Mouse (Mus musculus) c-Kit-positive CD71-positive TER-119-negative erythroid progenitor cells, embryonic 14.5 days (primary cell): ENCODE data around the gene Cpb1.
A peak's percentile ranks its signal among the peaks of the same experiment; 100 is the strongest.

Experiments
- DNase-seq: peaks from one replicate; pipeline ENCODE4 v3.0.0-alpha.2; 2013; ENCODE audit warnings: low read depth

The Cpb1 gene

DNA sequence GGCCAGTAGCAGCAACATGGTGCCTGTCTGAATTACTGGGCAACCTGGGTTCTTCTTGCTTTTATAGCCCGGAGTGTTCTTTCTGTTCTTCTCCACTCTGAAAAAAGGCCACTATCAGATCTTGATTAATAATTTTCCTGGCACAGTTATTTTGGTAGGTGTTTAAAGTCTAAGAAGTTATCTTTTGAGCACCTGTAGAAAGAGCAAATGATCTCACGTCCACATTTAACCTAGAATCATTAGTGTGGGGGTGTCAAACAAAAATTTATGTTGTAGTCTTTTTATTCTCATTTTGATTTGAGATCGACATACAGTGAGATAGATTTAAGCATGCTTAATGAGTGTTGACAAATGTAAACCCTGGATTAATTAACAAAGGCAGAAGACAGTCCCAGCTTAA, at the start of gene Cpb1:
Gene Cpb1 (minus strand): TSS at position 101 of the 400 bp plus-strand sequence.
- DNase-seq = no peak

DNA sequence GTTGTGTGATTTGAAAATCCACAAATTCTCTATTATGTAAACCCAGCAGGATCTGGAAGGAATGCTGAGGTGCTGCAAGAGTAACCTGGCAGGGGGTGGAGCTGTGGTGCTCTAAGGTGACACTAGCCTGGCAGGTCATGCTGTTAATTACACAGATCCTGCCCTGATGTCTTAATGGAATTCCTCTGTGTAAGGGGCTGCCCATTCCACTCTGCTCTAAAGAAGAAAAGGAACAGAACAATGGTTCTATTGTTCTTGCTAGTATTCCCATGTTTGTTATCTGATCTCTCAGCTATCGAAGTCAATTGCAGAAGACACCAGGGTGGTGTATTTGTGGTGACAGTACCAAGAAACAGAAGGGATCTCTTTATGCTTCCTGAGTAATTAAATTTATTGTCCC, 41.7 kb upstream of the Cpb1 start:
- DNase-seq = no peak

DNA sequence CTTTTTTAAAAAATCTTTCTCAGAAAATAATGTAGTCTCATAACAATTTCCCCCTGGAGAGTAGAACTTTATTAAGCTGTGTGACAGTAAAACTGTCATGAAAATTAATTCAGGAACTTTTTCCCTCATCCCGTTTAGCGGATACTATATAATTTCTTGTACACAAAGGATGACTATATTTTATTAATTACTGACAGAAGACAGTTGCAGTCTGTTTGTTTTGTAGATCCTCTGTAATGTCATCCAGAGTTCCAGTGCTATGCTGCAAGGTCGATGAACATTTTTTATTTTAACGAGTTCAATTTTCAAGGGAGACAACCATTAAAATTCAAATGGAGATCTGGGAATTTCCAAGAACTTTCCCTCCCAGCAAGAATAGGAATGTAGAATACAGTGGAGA, 33.6 kb upstream of the Cpb1 start:
- DNase-seq = no peak

DNA sequence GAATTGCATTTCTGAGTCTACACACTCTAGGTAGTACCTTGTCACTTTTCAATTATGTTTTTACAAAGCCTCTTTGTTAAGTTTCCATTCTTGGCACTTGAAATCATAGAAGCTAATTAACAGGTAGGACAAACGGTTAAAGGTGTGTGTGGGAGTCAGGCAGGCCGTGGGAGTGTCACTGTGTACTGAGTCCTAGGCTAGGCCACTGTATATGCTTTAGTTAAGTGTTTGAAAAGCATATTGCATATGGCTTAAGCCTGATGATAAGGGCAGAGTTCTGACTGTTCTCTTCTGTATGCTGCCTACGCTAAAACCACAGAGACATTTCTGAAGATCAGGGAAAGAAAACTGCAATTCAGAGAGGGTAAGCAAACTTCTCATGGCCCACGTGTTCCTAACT, 31.7 kb upstream of the Cpb1 start:
- no peak for DNase-seq

DNA sequence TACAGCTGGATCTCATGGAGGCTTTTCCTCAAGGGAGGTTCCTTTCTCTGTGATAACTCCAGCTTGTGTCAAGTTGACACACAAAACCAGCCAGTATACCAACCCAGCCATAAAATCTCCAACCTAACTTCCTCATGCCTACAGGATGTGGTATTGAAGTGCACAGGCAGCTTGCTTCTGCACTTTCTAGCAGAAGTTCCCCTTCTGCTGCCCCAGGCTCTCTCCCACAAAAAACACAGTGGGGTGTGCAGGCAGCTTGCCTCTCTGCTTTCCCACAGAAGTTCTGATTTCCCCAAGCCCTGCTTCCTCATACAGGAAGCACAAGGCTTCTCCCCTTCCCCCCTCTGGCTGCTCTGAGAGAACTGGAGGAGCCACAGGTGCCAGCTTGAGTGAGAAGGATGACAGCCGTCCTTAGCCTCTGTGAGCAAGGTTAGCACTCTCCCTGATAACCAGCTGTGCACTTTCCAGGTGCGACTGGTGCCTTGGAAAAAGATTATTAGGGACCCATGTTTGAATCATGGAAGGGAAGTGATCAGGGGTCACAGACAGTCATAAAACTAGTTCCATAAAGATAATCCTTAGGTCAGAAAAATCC, 29.3 kb upstream of the Cpb1 start:
- no peak for DNase-seq

DNA sequence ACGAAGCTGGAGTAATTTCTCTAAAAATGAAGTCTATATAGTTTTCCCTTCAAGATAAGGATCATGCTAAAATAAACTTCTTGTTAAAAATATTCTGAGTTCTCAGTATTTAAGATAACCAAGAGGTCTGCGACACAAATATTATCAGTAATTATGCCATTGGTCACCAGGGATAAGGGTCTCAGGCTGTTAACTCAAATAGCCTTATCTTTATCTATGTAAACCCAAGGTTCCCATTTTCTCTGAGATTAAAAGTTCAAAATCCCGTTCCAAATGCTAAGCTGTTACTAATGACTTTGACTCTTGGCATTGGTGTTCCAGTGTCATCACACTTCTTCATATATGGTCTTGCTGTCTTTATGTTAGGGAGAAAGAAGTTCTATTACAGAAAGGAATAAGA, 20.0 kb upstream of the Cpb1 start:
- no peak for DNase-seq

DNA sequence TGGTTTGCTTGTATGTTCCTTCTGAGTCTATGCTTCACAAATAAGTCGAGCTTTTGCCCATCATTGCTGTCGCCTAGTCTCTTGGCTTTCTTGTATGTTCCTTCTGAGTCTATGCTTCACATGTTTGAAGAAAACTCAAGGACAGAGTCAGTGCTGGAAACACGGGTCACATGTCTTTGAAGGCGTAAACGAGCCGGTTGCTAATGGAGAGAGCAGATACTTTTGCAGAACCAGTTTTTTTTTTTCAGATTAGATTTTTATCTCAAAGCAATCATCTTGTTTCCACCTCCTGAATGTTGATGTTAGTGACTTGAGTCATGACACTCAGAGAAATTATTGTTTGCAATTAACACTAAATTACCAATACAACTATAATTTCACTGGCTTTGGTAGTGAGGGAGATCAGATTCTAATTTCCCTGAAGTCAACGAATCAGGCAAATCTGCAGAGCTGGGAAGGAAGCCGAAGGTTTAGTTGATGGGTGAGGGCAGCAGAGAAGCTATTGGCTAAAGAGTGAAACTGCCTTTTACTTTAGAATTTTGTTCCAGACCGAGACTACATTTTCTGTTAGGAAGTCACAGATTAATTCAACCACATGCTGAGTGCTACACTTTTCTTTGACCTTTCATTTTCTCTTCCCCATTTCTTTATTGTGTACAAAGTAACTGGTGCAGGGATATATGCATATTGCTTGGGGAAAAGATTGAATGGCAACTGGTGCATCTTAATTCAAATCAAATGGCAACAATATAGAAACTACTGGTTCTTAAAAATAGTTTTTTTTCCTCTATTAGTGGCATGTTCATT, 19.2 kb upstream of the Cpb1 start:
- DNase-seq = no peak

DNA sequence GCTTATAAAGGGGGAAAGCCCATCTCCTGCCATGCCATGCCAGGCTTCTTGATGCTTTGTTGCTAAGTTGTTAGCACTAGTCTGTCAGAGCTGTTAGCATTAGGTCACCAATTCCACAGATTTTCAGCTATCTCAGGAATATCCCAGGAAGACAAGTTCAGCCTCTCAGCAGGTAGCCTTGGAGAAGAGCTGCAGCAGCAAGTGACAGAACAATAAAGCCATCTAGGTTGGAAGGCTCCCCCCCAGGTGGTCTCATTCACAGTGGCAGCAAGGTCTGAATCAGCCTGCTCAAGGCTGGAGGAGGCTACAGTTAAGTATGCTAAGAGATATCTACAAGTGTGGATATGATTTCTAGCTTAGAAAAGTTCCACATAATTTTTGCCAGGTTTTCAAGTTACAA, 15.8 kb upstream of the Cpb1 start:
- no peak for DNase-seq

DNA sequence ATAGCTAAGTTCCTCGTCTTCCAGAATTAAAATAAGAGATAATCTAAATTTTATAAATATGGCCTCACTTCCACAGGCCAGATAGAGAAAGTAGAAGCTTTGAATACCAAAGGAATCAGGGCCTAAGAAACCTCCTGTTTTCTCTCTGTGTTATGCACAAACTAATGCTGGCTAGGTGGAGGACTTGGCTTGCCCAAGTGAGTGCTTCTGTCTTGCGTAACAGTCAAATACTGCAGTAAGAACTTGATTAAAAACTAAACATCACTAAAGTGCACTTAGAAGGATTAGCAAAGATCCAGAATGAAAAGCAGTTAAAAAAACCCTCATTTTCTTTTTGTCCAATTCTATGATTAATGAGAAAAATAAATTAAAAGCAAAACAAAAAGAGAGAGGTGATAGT, 13.2 kb upstream of the Cpb1 start:
- DNase-seq = no peak

DNA sequence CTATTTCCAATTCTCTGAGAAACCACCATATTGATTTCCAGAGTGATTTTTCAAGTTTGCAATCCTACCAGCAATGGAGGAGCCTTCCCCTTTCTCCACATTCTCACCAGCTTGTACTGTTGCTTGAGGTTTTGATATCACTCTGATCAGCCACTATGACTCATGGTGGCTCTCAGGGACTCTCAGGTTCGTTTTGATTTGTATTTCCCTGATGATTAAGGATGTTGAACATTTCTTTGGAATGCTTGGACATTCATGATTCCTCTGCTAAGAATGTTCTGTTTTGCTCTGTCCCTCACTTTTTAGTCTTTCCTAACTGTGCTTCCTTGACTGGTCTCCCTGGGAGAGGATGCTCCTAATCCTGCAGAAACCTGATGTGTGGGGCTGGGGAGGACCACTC, 6.3 kb upstream of the Cpb1 start:
- DNase-seq = no peak

DNA sequence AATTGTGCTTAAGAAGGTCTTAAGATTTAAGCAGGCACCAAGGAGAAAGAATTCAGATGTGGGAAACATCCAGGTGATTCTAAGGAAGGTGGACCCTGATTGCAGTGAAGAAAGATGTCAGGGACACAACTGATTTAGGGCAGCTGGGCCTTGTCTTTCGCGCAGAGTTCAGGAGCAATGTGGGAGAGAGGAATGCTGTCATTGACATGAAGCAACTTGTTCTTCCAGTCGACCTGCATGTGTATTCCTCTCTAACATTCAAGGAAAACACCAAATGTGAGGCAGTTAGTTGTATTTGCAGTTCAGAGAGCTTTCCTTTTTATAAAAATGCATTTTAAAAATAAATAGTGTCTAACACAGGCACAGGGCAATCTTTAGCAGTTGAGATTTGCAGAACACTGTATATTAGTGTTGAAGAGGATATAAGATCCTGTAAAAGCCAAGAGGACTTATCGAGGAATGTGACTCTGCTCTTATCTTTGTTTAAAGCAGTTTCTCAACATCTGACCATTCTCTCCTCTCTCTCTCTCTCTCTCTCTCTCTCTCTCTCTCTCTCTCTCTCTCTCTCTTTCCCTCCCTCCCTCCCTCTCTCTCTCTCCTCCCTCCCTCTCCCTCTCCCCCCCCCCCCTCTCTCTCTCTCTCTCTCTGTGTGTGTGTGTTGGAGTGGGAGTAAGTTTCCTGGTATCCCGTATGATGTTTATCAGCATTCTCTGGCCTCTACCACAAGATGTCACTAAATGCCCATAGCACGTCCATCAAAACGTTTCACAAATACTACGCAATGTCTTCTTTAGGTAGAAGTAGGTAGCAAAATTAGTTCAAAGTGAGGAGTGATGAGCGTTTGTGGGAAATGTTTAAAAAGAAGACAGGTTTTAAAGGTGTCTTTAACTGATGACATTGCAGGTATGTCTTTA, 20.7 kb downstream of the Cpb1 start:
- no peak for DNase-seq

DNA sequence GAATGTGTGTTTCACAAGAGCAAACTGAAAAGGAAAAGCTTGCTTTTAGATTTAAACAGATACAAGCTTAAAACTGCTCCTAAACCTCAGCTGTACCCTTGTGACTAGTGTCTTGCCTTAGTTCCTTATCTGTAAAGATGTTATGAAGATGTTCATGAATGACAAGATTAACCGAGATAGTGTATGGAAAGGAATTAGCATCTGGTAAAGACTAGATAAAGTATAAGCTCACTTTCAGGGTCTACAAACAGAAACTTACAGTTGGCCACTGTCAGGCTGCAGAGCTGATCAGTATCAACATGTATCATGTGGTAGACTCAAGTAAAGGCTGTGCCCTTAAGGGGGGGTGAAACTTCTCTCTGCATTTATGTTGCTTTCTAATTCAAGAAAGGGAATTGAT, 31.6 kb downstream of the Cpb1 start:
- no peak for DNase-seq

DNA sequence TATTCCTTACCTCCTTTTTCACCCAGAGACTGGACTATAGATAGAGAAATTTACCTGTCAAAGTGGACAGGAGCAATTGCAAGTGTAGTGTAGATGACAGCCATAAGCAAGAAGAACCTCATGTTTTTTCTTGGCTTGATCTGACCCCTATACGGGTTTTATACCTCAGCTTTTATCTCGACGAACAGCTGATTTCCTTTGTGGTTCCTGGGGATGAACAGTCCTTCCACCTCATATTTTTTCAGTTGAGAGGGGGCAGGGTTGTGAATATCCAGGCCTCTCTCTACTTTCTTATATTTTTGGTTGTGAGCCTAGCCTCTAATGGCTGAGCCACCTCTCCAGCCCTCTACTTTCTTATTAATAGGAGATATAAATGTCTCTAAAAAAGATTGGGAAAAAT, 33.5 kb downstream of the Cpb1 start, which contains the start of gene Cpa3:
Gene Cpa3 (minus strand): TSS at position 132 of the 400 bp plus-strand sequence.
- DNase-seq = no peak

DNA sequence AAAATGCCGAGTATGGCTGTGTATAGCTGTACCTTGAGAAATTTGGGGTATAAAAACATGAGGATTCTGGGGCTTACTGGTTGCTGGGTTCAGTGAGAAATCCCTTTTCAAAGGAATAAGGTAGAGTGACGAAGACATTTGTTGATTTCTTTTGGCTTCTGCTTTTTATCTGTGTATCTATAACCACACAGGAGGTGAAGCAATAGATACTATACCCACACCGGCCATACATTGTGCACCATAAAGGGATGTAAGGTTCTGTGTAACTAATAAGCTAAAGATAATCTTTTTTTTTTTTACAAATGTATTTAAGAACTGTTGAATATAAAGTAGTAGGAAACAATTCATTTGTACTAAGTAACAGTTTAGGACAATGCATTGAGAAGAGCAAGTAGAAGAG, 35.8 kb downstream of the Cpb1 start:
- DNase-seq = no peak

DNA sequence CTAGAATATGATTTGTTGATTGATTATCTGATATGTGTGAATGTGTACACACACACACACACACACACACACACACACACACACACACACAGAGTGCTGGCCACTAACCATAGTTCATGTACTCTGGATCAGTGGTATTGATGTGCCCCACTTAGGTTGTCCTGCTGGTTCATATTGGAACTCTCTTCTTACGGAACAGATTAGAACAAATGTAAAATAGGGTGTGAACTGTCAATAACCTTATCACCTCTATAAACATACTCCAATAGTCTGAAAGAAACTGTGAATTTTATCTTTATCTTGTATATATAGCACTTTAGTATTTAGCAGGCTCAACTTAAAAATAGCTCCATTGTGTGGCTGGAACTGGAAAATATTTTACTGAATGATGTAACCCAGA, 38.6 kb downstream of the Cpb1 start:
- no peak for DNase-seq

DNA sequence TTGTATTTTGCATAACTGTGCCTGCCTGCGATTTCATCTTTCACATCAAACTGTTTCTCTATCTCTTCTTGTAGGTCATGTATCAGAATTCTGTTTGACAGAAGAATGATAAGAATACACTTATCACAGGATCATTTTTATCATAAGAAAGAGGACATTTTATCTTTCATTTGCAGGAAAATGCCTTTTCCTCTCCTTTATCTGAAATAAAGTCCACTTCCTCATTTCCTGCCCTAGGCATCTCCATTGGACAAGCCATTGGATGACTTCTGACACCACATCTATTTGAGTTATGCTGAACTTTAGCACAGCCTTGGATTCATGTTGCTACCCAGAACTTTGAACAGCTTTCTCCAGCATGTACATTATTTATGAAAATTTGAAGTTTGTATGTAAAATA, 46.5 kb downstream of the Cpb1 start:
- DNase-seq = no peak

DNA sequence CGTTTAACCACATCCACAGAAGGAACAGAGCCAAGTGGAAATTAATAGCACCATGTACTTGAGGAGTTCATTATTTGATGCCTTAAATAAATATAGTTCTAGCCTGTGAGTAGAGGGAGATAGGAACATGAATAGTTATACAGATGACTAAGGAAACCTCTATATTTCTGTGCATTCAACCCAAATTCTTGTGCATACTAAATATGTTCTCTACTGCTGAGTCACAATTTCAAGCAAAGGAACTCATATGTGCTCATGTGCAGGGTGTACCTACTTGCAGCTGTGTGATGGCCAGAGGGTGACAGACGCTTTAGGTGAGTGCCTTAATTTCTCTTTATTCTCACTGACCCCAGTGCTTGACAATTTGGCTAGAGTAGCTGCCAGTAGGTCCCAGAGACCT, 50.1 kb downstream of the Cpb1 start:
- no peak for DNase-seq

DNA sequence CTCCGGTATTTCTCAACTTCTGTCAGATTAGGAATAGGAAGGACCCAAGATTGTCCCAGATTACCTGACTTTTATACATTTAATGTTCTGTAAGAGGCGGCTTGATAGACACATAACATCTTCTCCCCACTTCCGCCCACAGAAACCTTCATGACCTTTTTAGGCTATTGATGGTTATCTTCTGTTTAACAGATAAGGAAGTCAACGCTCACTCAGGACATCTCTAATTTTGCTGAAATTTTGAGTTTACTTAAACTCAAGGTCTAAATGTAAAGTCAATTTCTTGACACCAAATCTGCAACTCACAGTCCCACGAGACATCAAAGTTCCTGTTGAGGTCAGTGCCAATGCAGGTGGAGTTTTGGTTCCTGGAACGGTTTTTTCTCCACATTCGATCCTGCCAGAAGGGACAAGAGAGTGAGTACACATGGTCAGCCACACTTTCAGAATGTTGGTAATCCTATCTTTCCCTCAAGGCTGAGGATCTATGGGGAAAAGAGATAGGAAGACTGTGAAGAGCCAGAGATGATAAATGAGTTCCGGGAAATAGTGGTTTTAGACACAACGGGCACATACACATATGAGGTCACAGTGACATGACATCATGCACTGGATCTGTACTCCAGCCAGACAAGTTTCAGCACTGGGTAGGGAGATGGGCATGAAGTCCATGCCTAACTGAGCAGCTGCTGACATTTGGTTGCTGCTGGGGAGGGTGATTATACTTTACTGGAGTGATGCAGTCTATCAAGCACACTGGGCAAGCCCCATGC, 52.4 kb downstream of the Cpb1 start:
- DNase-seq = no peak

DNA sequence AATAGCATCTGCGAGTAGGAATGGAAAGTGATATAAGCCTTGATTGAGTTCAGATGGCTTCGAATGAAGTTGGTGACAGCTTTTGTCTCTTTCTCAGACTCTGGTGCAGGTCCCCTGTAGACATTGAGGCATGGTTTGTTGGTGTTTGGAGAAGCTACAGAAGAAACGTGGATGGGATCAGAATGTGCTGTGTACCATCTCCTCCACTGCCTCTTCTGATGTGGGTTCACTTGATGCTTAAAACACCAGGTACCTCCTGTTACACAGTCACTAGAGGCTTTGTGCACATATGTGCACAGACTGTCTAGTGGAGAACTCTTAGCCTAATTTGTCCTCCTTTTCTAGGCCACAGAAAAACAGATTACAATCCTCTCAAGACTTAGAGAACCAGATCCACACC, 53.4 kb downstream of the Cpb1 start:
- DNase-seq = no peak

DNA sequence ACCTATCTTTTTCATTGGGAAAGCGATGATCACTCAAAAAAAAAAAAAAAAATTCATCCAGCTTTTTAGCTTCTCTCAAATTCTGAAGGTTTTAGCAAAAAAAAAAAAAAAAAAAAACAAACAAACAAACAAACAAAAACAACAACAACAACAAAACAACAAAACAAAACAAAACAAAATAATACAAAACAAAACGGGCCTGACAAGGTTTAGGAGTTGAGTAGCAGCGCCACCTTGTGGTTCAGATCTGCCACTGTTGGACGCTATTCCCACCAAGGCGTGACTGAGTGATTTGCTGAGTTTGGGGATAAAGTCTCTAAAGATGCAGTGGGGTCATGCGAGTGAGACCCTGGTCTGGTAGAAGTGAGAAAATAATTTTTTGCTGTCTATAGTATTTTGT, 76.7 kb downstream of the Cpb1 start:
- peak; percentile 47 for DNase-seq
